Mouse (Mus musculus): Measurements from ENCODE around the gene Fthl17f.
"Not testable (repeated sequence)": the region's sequence is repeated elsewhere in the genome, so short reads cannot be mapped to it uniquely, and the experiment has no call there.

Gene Fthl17f

DNA sequence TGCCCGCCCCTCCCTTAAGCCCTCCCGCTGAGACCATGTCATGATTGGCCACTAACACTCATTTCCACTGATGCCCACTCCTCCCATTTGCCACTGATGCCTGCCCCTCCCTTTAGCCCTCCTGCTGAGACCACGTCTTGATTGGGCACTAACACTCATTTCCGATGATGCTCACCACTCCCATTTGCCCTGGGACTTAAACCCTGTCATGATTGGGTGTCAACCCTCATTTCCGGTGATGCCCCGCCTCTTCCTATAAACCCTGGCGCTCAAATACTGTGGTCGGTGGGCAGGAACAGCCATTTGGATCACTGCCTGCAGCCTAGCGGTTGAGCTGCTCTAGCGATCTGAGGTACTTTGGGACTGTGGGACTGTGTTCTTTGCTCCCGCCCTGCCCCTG is at the start of gene Fthl17f:
Fthl17f (plus strand) TSS at position 301 of the 400 bp plus-strand sequence.
- not testable (repeated sequence) for DNase-seq (ENCODE audit: low spot score)

DNA sequence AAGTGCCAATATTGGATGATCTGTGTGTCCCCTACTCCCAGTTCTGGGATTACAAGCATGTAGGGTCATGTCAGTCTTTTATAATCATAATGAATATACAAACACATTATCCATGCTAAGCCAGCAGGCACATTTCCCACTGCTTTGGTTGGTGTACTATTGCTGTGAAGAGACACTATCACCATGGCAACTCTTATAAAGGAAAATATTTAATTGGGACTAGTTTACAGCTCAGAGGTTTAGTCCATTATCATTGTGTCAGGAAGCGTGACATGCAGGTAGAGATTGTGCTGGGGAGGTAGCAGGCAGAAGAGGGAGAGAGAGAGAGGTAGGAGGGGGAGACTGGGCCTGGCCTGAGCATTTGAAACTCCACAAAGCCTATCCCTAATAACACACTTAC is 46.7 kb upstream of the Fthl17f start:
- DNase-seq (ENCODE audit: low spot score), result no peak

DNA sequence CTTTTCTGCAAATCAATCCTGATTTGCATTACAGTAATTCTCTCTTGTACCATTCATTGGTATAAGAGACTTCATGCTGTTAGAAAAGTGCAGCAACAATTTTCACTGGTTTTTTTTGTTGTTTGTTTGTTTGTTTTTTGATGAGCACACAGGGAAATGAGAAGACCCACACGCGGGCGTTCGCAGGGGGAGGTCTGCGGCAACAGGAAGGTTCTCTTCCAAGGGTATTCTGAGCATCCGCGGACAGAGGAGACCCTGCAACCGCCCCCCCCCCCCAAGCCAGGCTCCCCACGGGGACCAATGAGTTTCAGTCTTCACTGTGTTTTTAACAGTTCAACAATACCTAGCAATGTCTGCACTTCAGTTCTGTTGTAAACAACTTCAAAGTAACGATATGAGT is 43.3 kb upstream of the Fthl17f start:
- no peak for DNase-seq (ENCODE audit: low spot score)

DNA sequence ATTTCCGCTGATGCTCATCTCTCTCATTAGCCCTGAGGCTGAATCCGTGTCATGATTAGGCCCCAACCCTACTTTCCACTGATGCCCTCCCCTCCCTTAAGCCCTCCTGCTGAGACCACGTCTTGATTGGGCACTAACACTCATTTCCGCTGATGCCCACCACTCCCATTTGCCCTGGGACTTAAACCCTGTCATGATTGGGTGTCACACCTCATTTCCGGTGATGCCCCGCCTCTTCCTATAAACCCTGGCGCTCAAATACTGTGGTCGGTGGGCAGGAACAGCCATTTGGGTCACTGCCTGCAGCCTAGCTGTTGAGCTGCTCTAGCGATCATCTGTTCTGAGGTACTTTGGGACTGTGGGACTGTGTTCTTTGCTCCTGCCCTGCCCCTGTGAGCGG is 29.6 kb upstream of the Fthl17f start, which contains the start of gene Fthl17e:
Fthl17e (plus strand) TSS at position 301 of the 400 bp plus-strand sequence.
- not testable (repeated sequence) for DNase-seq (ENCODE audit: low spot score)

DNA sequence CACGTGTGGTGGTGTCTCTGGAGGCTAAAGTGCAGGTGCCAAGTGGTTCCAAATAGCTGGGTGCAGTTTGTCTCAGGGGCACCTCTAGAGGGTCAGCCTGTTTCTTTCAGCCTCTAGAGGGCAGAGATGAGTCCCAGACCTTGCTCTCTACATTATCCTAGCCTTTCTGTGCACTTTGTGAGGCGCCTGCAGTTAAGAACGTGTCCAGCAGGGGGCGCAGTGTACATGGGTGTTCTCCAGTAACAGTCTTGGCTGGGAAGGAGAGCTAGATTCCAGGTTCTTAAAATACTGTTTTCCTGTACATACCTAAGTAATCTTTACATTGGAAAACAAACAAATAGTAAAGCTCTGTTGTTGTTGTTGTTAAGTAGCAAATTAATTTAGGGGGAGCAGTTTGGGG is 21.2 kb upstream of the Fthl17f start:
- DNase-seq (ENCODE audit: low spot score), result not testable (repeated sequence)

DNA sequence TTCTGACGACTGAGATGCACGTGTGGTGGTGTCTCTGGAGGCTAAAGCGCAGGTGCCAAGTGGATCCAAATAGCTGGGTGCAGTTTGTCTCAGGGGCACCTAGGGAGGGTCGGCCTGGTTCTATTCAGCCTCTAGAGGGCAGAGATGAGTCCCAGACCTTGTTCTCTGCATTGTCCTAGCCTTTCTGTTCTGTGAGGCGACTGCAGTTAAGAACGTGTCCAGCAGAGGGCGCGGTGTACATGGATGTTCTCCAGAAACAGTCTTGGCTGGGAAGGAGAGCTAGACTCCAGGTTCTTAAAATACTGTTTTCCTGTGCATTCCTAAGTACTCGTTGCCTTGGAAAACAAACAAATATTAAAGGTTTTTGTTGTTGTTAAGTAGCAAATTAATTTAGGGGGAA is 1.9 kb upstream of the Fthl17f start:
- peak; percentile 82 for DNase-seq (ENCODE audit: low spot score)

DNA sequence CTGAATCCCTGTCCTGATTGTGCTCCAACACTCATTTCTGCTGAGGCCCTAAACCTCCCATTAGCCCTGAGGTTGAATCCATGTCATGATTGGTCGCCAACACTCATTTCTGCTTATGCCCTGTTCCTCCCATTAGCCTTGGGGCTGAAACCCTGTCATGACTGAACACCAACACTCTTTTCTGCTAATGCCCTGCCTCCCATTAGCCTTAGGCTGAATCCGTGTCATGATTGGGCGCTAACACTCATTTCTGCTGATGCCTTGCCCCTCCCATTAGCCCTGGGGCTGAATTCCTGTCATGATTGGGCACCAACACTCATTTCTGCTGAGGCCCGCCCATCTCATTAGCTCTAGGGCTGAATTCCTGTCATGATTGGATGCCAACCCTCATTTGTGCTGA is 714 bp upstream of the Fthl17f start:
- no peak for DNase-seq (ENCODE audit: low spot score)

DNA sequence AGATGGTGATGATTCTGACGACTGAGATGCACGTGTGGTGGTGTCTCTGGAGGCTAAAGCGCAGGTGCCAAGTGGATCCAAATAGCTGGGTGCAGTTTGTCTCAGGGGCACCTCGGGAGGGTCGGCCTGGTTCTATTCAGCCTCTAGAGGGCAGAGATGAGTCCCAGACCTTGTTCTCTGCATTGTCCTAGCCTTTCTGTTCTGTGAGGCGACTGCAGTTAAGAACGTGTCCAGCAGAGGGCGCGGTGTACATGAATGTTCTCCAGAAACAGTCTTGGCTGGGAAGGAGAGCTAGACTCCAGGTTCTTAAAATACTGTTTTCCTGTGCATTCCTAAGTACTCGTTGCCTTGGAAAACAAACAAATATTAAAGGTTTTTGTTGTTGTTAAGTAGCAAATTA is 14.9 kb downstream of the Fthl17f start:
- peak; percentile 46 for DNase-seq (ENCODE audit: low spot score)

DNA sequence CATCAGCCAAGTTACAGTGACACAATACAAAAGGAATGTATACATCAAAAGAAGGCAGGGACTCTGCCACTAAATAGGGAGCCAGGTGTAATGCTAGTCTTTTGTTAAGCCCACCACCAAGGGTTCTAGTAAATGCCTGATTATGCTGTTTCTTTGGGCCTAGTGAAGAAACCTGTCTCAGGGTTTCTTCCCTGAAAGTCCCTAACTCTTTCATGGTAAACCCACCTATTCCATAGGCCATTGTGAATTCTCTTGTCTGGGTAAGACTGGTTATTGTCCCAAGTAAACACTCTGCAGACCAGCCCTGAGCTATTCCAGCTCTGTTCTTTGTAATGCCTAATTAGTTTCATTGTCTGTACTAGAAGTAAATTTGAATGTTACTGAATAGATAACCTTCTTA is 32.3 kb downstream of the Fthl17f start:
- DNase-seq (ENCODE audit: low spot score), result not testable (repeated sequence)

DNA sequence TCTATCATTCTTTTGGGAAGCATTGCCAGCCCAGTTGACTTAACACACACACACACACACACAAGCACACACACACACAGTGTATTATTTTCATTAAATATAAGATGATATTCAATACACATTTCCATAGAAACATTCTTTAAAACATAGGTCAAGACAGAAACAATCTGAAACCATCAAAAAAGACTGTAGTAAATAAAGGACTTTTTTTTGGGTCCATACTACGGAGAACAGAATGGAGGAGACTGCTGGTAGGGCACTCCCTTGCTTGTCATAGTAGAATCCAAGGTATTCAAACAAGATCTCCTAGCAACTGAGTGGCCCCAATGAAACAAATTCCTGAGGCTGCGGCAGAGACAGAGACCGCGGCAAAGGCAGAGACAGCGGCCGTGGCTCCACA is 41.4 kb downstream of the Fthl17f start, which contains the start of gene 4930402K13Rik:
4930402K13Rik (plus strand) TSS at position 301 of the 400 bp plus-strand sequence.
- no peak for DNase-seq (ENCODE audit: low spot score)

DNA sequence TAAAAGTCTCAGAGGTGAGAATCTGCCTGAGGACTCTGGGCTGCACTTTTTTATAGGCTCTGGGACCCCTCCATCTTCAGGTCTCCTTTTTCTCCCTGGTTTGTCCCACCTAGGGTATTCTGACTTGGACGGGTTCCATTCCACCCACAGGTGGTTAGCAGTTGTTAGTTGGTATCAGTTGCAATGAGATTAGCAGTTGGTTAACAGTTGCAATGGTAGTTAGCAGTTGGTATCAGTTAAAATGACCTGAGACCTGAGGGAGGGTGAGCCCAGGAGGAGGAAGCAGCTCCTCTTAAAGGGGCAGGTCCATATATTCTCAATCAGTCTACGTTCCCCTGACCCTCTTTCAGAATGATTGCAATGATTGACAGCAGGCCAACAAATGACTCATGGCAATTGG is 47.6 kb downstream of the Fthl17f start:
- DNase-seq (ENCODE audit: low spot score), result no peak
